Mouse (Mus musculus) hindbrain, embryonic 11.5 days (tissue): ENCODE data around the gene Pdzrn4. TPM values are rescaled to one million over a fixed set of nuclear protein-coding genes. Genes with fewer than 3 reads are reported as not detected.
A peak's percentile ranks its signal among the peaks of the same experiment; 100 is the strongest.

Source experiments
- ATAC-seq: fragments of 200-750 bp; cut with Nextera tagmentation; 2 replicates; pipeline ENCODE4 v1.8.0; 2017; ENCODE audit warnings: mild to moderate bottlenecking, moderate TSS enrichment, moderate library complexity; ENCODE audit not compliant: low FRiP score
- DNase-seq: peaks from one replicate; pipeline ENCODE4 v3.0.0-alpha.2; 2015; ENCODE audit warnings: low spot score
- H3K27ac ChIP-seq: fragments of 300-500 bp; sonication (generic); 2 replicates; pipeline ENCODE4 v1.5.1; 2014; ENCODE audit warnings: mild to moderate bottlenecking, low read depth, low read length
- H3K27me3 ChIP-seq: fragments of 300-500 bp; sonication (generic); 2 replicates; pipeline ENCODE4 v1.6.1; 2014; ENCODE audit warnings: mild to moderate bottlenecking, low read length, moderate library complexity, mixed read lengths; ENCODE audit not compliant: control insufficient read depth, insufficient read depth
- H3K36me3 ChIP-seq: fragments of 300-500 bp; sonication (generic); 2 replicates; pipeline ENCODE4 v1.6.1; 2014; ENCODE audit warnings: mild to moderate bottlenecking, low read length, moderate library complexity, mixed read lengths; ENCODE audit not compliant: control insufficient read depth, insufficient read depth
- H3K4me1 ChIP-seq: fragments of 300-500 bp; sonication (generic); replicated peaks from 2 replicates; pipeline ENCODE4 v1.6.1; 2014; ENCODE audit warnings: low read length, mixed read lengths; ENCODE audit not compliant: control insufficient read depth, insufficient read depth
- H3K4me2 ChIP-seq: fragments of 300-500 bp; sonication (generic); replicated peaks from 2 replicates; pipeline ENCODE4 v1.6.1; 2014; ENCODE audit warnings: mild to moderate bottlenecking, low read depth, low read length
- H3K4me3 ChIP-seq: fragments of 300-500 bp; sonication (generic); 2 replicates; pipeline ENCODE4 v1.5.1; 2014; ENCODE audit warnings: low read depth, low read length
- H3K9ac ChIP-seq: fragments of 300-500 bp; sonication (generic); 2 replicates; pipeline ENCODE4 v1.6.1; 2014; ENCODE audit warnings: low read depth, low read length
- H3K9me3 ChIP-seq: fragments of 300-500 bp; sonication (generic); 2 replicates; pipeline ENCODE4 v1.6.1; 2016; ENCODE audit warnings: low read length; ENCODE audit not compliant: control insufficient read depth
- WGBS: fragments of 180-500 bp; shearing (Covaris S2); extraction: QIAGEN DNeasy Blood & Tissue Kit; methylation state at CpG from one replicate; pipeline ENCODE4 v1.1.7; 2014; 5-methylcytosine and 5-hydroxymethylcytosine counted together
- polyA plus RNA-seq: library from polyadenylated mRNA; unstranded; fragments of >200 nt; fragmentation: Nextera tagmentation; extraction: Ambion mirVana; gene quantifications from 2 replicates; pipeline ENCODE4 v1.2.1, GENCODE M21; 2014

Pdzrn4 gene
- polyA plus RNA-seq, 1 experiment from 2014 or later: 21.3 TPM

- WGBS: 78% methylated on average over 6 of the region's 6 CpGs
- H3K4me2 ChIP-seq: no peak overlapping the region
- no peak overlapping the region for H3K9ac ChIP-seq
- no peak for DNase-seq
- no peaks in the 10 kb centered on the region for H3K4me1 ChIP-seq
- H3K9me3 ChIP-seq: no peaks in the 10 kb centered on the region
- no peak for ATAC-seq
- H3K36me3 ChIP-seq: no peaks in the 10 kb centered on the region
- no peaks in the 10 kb centered on the region for H3K27me3 ChIP-seq
- H3K4me3 ChIP-seq: no peak overlapping the region
- H3K27ac ChIP-seq: no peak overlapping the region
Measured at GRCm38 (mm10) chr15:92678377-92678776, 281.7 kb downstream of the Pdzrn4 start.

GRCm38 (mm10) chr15:92679541-92679940 is 282.9 kb downstream of the Pdzrn4 start:
- WGBS: 94% methylated on average over 6 of the region's 6 CpGs
- Histone ChIP-seq H3K4me1 (no peaks in the 10 kb centered on the region), H3K27ac (no peak overlapping the region), H3K9me3 (no peaks in the 10 kb centered on the region), H3K4me2 (no peak overlapping the region), H3K9ac (no peak overlapping the region), H3K4me3 (no peak overlapping the region), H3K36me3 (no peaks in the 10 kb centered on the region), H3K27me3 (no peaks in the 10 kb centered on the region)
- no peak for DNase-seq
- ATAC-seq: no peak

DNA sequence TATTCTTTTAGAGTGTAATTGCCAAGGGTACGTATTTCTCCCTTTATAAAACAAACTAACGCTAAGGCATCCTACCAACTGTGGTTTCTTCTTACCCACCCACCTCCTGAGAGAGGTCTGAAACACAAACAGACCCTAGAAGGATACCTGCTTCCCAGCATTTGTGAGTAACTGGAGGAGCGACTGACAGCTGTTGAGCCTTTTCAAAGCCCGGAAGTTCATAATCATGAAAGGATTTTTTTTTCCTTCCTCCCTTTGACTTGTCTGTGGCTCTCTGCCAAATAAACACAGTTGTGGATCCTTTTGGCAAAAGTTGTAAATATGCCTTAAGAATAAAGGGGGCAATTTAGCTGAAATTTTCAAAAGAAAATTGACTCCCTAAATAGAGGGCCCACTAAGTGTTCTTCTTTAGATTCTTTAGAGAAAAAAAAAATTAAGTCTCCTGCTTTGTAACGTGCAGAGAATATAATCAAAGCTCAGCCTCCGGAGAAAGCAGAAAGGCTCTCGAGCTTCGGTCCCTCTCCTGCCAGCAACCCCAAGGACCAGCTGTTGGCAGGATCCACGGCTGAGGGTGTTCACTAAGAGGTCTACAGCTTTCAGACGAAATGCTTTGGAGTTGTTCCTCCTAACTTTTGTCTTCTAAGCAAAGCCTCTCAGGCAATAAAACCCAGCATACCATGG is 299.7 kb downstream of the Pdzrn4 start:
- Histone ChIP-seq H3K36me3 (no peaks in the 10 kb centered on the region), H3K4me1 (no peaks in the 10 kb centered on the region), H3K27me3 (no peaks in the 10 kb centered on the region), H3K9ac (no peak overlapping the region), H3K4me3 (no peak overlapping the region), H3K9me3 (no peaks in the 10 kb centered on the region), H3K4me2 (no peak overlapping the region), H3K27ac (no peak overlapping the region)
- no peak for ATAC-seq
- DNase-seq: no peak
- WGBS: 69% methylated on average over 10 of the region's 10 CpGs

GRCm38 (mm10) chr15:92704146-92704545 is 307.5 kb downstream of the Pdzrn4 start:
- Histone ChIP-seq H3K27me3 (no peaks in the 10 kb centered on the region), H3K36me3 (no peaks in the 10 kb centered on the region), H3K4me1 (no peaks in the 10 kb centered on the region), H3K9me3 (no peaks in the 10 kb centered on the region), H3K4me3 (no peak overlapping the region), H3K27ac (no peak overlapping the region), H3K4me2 (no peak overlapping the region), H3K9ac (no peak overlapping the region)
- ATAC-seq (no peak), DNase-seq (no peak)
- WGBS: 80% methylated on average over 8 of the region's 8 CpGs

DNA sequence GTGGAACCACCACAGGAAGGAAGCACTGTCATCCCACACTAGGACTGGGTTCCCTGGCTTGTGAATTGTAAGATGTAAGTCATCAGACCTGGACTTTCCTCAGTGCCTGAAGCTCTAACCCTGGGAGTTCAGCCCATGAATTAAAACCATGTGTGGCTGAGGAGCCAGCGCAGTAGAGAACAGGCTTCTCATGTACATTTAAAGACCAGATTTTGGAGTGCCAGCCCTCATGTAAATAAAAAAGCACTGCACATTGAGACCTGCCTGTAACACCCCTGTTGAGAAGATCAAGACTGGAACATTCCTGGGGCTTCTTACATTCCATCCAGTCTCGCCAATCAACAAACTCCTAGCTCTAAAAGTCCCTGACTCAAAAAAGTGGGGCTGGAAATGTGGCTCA is 342.0 kb downstream of the Pdzrn4 start:
- H3K27ac ChIP-seq: no peak overlapping the region
- H3K36me3 ChIP-seq: no peaks in the 10 kb centered on the region
- H3K4me3 ChIP-seq: no peak overlapping the region
- no peak overlapping the region for H3K4me2 ChIP-seq
- DNase-seq (no peak), ATAC-seq (no peak)
- no peaks in the 10 kb centered on the region for H3K9me3 ChIP-seq
- no peaks in the 10 kb centered on the region for H3K4me1 ChIP-seq
- H3K9ac ChIP-seq: no peak overlapping the region
- WGBS: 68% methylated on average over 2 of the region's 2 CpGs
- no peaks in the 10 kb centered on the region for H3K27me3 ChIP-seq

DNA sequence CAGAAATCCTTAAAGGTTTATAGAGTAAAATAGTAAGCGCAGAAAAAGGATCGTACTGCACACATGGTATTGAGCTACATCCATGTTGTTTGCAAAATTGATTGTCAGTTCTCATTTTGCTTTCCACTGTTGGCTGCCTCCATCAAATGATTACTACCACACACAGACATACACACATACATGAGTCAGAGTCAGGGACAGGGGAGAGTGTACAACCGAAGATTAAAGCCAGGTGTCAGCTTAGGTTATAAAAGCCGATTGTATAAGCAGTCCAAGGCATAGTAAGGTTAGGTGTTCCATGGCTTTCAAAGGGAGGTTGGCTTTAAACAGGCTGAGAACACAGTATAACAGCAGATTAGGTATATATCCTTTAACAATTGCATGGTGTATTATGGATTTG is 343.2 kb downstream of the Pdzrn4 start:
- DNase-seq (no peak), ATAC-seq (no peak)
- Histone ChIP-seq H3K4me3 (no peak overlapping the region), H3K9ac (no peak overlapping the region), H3K9me3 (no peaks in the 10 kb centered on the region), H3K27ac (no peak overlapping the region), H3K36me3 (no peaks in the 10 kb centered on the region), H3K4me1 (no peaks in the 10 kb centered on the region), H3K27me3 (no peaks in the 10 kb centered on the region), H3K4me2 (no peak overlapping the region)
- WGBS: 92% methylated on average over 4 of the region's 4 CpGs

- DNase-seq: no peak
- no peak overlapping the region for H3K9ac ChIP-seq
Measured at GRCm38 (mm10) chr15:92743624-92744023, 346.9 kb downstream of the Pdzrn4 start.

DNA sequence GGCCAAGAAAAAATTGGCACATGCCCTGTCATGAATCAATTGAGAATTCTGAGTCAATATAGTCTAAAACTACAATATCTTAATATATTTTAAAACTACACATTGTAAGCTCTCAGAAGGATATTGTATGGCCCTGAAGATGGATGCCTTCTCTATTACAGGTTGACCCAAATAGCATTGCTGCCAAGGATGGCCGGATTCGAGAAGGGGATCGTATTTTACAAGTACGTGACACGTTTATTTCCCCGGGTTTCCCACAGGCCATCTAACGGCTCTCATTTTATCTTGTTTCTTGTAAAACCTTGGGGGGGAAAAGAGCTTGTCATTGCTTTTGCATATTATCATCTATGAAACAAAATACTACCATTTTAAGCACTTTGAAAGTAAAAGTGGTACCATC is 349.4 kb downstream of the Pdzrn4 start:
- Histone ChIP-seq H3K9me3 (no peaks in the 10 kb centered on the region), H3K4me1 (no peaks in the 10 kb centered on the region), H3K27ac (no peak overlapping the region), H3K4me2 (no peak overlapping the region), H3K9ac (no peak overlapping the region), H3K27me3 (no peaks in the 10 kb centered on the region), H3K36me3 (no peaks in the 10 kb centered on the region), H3K4me3 (no peak overlapping the region)
- 92% methylated on average over 7 of the region's 7 CpGs for WGBS
- ATAC-seq (no peak), DNase-seq (no peak)

More at GRCm38 (mm10) chr15:92743624-92744023, 346.9 kb downstream of the Pdzrn4 start:
- Histone ChIP-seq H3K9me3 (no peaks in the 10 kb centered on the region), H3K27ac (no peak overlapping the region), H3K4me3 (no peak overlapping the region), H3K4me1 (no peaks in the 10 kb centered on the region), H3K27me3 (no peaks in the 10 kb centered on the region), H3K36me3 (no peaks in the 10 kb centered on the region), H3K4me2 (no peak overlapping the region)
- 72% methylated on average over 6 of the region's 6 CpGs for WGBS
- ATAC-seq: no peak

DNA sequence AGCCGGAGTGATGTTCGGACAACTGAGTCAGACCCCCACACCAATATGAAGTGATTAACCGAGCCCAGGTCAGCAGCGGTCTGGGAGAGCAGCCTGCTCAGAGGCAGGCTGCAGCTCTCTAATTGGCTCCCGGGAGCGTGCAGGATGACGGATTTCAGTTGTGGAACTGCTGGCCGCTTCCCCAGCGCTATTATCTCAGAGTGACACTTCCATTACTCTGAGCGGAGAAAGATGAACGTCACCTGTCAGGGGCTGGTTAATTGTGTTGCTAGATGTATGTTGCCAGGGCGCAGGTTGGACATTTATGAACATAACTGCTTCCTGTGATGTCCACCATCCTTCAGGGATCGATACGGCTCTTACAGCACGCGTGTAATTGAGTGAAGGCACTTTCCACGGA is 355.5 kb downstream of the Pdzrn4 start:
- no peaks in the 10 kb centered on the region for H3K4me1 ChIP-seq
- no peaks in the 10 kb centered on the region for H3K27me3 ChIP-seq
- no peaks in the 10 kb centered on the region for H3K9me3 ChIP-seq
- H3K9ac ChIP-seq: no peak overlapping the region
- no peak overlapping the region for H3K27ac ChIP-seq
- H3K4me2 ChIP-seq: no peak overlapping the region
- DNase-seq (peak; percentile 37), ATAC-seq (peak; percentile 75)
- WGBS: 70% methylated on average over 17 of the region's 17 CpGs
- no peaks in the 10 kb centered on the region for H3K36me3 ChIP-seq
- no peak overlapping the region for H3K4me3 ChIP-seq
